Mouse (Mus musculus) heart, adult 2 months (tissue): Measurements from ENCODE around the gene Pced1a. TPM values are rescaled to one million over a fixed set of nuclear protein-coding genes. Genes with fewer than 3 reads are reported as not detected.

ENCODE experiments used
- DNase-seq, 2 experiments: peaks; one replicate each; pipeline ENCODE4 v3.0.0; 2021
- H3K27ac ChIP-seq: fragments of 200-600 bp; 2 replicates; pipeline ENCODE4 v1.8.1; 2022
- H3K27me3 ChIP-seq: fragments of 200-500 bp; 2 replicates; pipeline ENCODE4 v1.6.1; 2012; ENCODE audit warnings: mild to moderate bottlenecking, low read length, inconsistent platforms, mixed read lengths; ENCODE audit not compliant: control insufficient read depth, insufficient read depth
- H3K36me3 ChIP-seq: fragments of 200-500 bp; 2 replicates; pipeline ENCODE4 v1.6.1; 2012; ENCODE audit warnings: low read length, inconsistent platforms; ENCODE audit not compliant: control insufficient read depth, insufficient read depth
- H3K4me1 ChIP-seq: fragments of 200-500 bp; 2 replicates; pipeline ENCODE4 v1.6.1; 2011; ENCODE audit warnings: low read length; ENCODE audit not compliant: control insufficient read depth, insufficient read depth
- H3K4me3 ChIP-seq: fragments of 200-600 bp; 2 replicates; pipeline ENCODE4 v1.8.1; 2022
- H3K79me2 ChIP-seq: fragments of 200-500 bp; replicated peaks from 2 replicates; pipeline ENCODE4 v1.6.1; 2012; ENCODE audit warnings: mild to moderate bottlenecking, inconsistent platforms, low read length, moderate library complexity, mixed read lengths; ENCODE audit not compliant: control insufficient read depth, insufficient read depth
- H3K9ac ChIP-seq: fragments of 200-500 bp; 2 replicates; pipeline ENCODE4 v1.6.1; 2012; ENCODE audit warnings: low read depth, mild to moderate bottlenecking, control low read depth, inconsistent platforms, low read length, mixed read lengths
- CTCF ChIP-seq: fragments of 200-600 bp; IDR thresholded peaks from 2 replicates; pipeline ENCODE4 v1.8.1; 2022; ENCODE audit warnings: antibody characterized with exemption, mild to moderate bottlenecking, moderate library complexity
- EP300 ChIP-seq: fragments of 200-500 bp; IDR thresholded peaks from 2 replicates; pipeline ENCODE4 v1.6.1; 2011; ENCODE audit warnings: low read depth, low read length, control low read depth; ENCODE audit not compliant: insufficient read depth
- POLR2A ChIP-seq: fragments of 200-500 bp; IDR thresholded peaks from 2 replicates; pipeline ENCODE4 v1.6.1; 2011; ENCODE audit warnings: mild to moderate bottlenecking, low read depth, low read length, control low read depth; ENCODE audit not compliant: insufficient read depth
- WGBS: fragments of 180-500 bp; shearing (Covaris S2); methylation state at CpG from one replicate; pipeline ENCODE4 v1.1.7; 2018; 5-methylcytosine and 5-hydroxymethylcytosine counted together
- intact Hi-C: fragments of 180-260 bp; cut with DNase I; formaldehyde crosslinking; loops from one replicate; pipeline ENCODE4 v1.15.1; 2025
- polyA plus RNA-seq: library from polyadenylated mRNA; depleted of rRNA; stranded (reverse); fragments of >200 nt; gene quantifications from 2 replicates; pipeline ENCODE4 v1.2.3, GENCODE M21; 2012
- total RNA-seq, 2 experiments: library from RNA; stranded (reverse); gene quantifications; 2 replicates each; pipeline ENCODE4 v1.2.3; 2021

Gene Pced1a
- total and polyA plus RNA-seq, 3 experiments = 5.5 to 14.5 (median 5.5) TPM

DNA sequence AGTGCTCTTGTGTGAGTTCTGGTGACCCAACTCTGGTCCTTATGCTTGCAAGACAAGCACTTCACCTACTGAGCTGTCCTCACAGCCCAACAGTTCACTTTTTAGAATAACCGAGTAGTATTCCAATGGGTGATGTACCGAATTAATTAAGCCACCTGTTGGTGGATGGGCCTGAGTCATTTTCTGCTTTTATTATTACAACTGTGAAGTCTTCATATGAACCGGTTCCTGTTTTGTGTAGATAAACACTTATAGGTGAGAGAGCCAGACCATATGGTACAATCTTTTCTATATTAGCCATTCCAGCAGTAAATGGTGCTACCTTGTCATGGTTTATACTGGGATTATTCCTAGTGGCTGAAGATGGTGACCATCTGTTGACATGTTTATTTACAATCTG lies 11.7 kb downstream of the Pced1a start:
- H3K9ac ChIP-seq = no peak overlapping the region
- WGBS = 78% methylated on average over 3 of the region's 3 CpGs
- no peak overlapping the region for H3K27ac ChIP-seq
- H3K27me3 ChIP-seq = no peaks in the 10 kb centered on the region
- no peak for DNase-seq
- intact Hi-C loops = no loop called here
- no peaks in the 10 kb centered on the region for H3K79me2 ChIP-seq
- H3K4me3 ChIP-seq = no peak overlapping the region
- H3K4me1 ChIP-seq = no peaks in the 10 kb centered on the region
- TF ChIP-seq CTCF = no peak
- TF ChIP-seq POLR2A = no peak
- no peak for TF ChIP-seq EP300
- no peaks in the 10 kb centered on the region for H3K36me3 ChIP-seq

GRCm38 (mm10) chr2:130411558-130412495 lies 12.7 kb downstream of the Pced1a start:
- no peak overlapping the region for H3K9ac ChIP-seq
- DNase-seq = peak; percentile 81 to 89
- no peaks in the 10 kb centered on the region for H3K4me1 ChIP-seq
- no peaks in the 10 kb centered on the region for H3K79me2 ChIP-seq
- H3K27me3 ChIP-seq = no peaks in the 10 kb centered on the region
- H3K27ac ChIP-seq = no peak overlapping the region
- WGBS = 32% methylated on average over 16 of the region's 16 CpGs
- H3K36me3 ChIP-seq = no peaks in the 10 kb centered on the region
- no peak for TF ChIP-seq EP300
- no peak; the same call in 1 of the 2 replicates for TF ChIP-seq CTCF
- TF ChIP-seq POLR2A = no peak
- intact Hi-C loops = loop anchor here (1.0 kb wide), 1 partner anchor 121 kb away; no protein-coding TSS in a partner anchor
- no peak overlapping the region for H3K4me3 ChIP-seq

- Histone ChIP-seq H3K9ac (no peak overlapping the region), H3K27ac (no peak overlapping the region), H3K36me3 (no peaks in the 10 kb centered on the region), H3K4me1 (no peaks in the 10 kb centered on the region), H3K79me2 (no peaks in the 10 kb centered on the region), H3K4me3 (no peak overlapping the region), H3K27me3 (no peaks in the 10 kb centered on the region)
- no peak for DNase-seq
- TF ChIP-seq CTCF (no peak), EP300 (no peak), POLR2A (no peak)
- intact Hi-C loops = loop anchor here (1.0 kb wide), 1 partner anchor 116 kb away; no protein-coding TSS in a partner anchor
- 30% methylated on average over 6 of the region's 6 CpGs for whole genome bisulfite sequencing
Observed at GRCm38 (mm10) chr2:130408194-130408593, 16.3 kb downstream of the Pced1a start.

- no peak for DNase-seq
- Histone ChIP-seq H3K79me2 (no peaks in the 10 kb centered on the region), H3K9ac (no peak within 1 kb of the TSS), H3K27ac (no peak within 1 kb of the TSS), H3K4me3 (no peak within 1 kb of the TSS), H3K4me1 (no peaks in the 10 kb centered on the region), H3K27me3 (no peaks in the 10 kb centered on the region), H3K36me3 (no peaks in the 10 kb centered on the region)
- intact Hi-C loops = no loop called here
- TF ChIP-seq POLR2A (no peak), CTCF (no peak), EP300 (no peak)
- WGBS = 83% methylated on average over 2 of the region's 2 CpGs
Observed at GRCm38 (mm10) chr2:130406178-130406577, 18.3 kb downstream of the Pced1a start, which contains the start of gene Tmem239. TSS of gene Tmem239 (plus strand) at chr2:130406478.

GRCm38 (mm10) chr2:130404939-130405338 lies 19.6 kb downstream of the Pced1a start, which contains the start of the genes Gm28372 and 1700020A23Rik:
TSS of gene Gm28372 (plus strand) at chr2:130405239.
TSS of gene 1700020A23Rik (plus strand) at chr2:130405259.
- no peak for TF ChIP-seq EP300
- H3K27me3 ChIP-seq = no peaks in the 10 kb centered on the region
- H3K4me3 ChIP-seq = no peak within 1 kb of the TSS
- H3K9ac ChIP-seq = no peak within 1 kb of the TSS
- H3K79me2 ChIP-seq = no peaks in the 10 kb centered on the region
- intact Hi-C loops = no loop called here
- no peak within 1 kb of the TSS for H3K27ac ChIP-seq
- 91% methylated on average over 1 of the region's 1 CpGs for WGBS
- DNase-seq = no peak
- no peaks in the 10 kb centered on the region for H3K36me3 ChIP-seq
- H3K4me1 ChIP-seq = no peaks in the 10 kb centered on the region

- H3K4me3 ChIP-seq = no peak overlapping the region
- no peaks in the 10 kb centered on the region for H3K27me3 ChIP-seq
- DNase-seq = no peak
- no peak for TF ChIP-seq EP300
- TF ChIP-seq POLR2A = no peak
- TF ChIP-seq CTCF = no peak
- intact Hi-C loops = no loop called here
- H3K4me1 ChIP-seq = no peaks in the 10 kb centered on the region
- no peaks in the 10 kb centered on the region for H3K79me2 ChIP-seq
- H3K27ac ChIP-seq = no peak overlapping the region
- H3K36me3 ChIP-seq = no peaks in the 10 kb centered on the region
- 68% methylated on average over 4 of the region's 4 CpGs for WGBS
- no peak overlapping the region for H3K9ac ChIP-seq
Observed at GRCm38 (mm10) chr2:130401891-130402290, 22.6 kb downstream of the Pced1a start.
